Mouse (Mus musculus): ENCODE data around the gene H2-DMb2.

GRCm38 (mm10) chr17:34096497-34097010, 46.6 kb upstream of the H2-DMb2 start:
- no peak for TF ChIP-seq CTCF (IDR thresholded peaks at IDR 0.05; ENCODE audit: borderline replicate concordance, extremely low read depth, insufficient read depth, insufficient read length)
- TF ChIP-seq POLR2A (IDR thresholded peaks at IDR 0.05; ENCODE audit: borderline replicate concordance, extremely low read depth, insufficient read depth, insufficient read length, poor library complexity, severe bottlenecking), result no peak
